Mouse (Mus musculus) cerebral cortex, adult 2 months (tissue): ENCODE measurements around the gene Dolk.

ENCODE experiments used
- WGBS: fragments of 180-500 bp; shearing (Covaris S2); methylation state at CpG from one replicate; pipeline ENCODE4 v1.1.7; 2018; 5-methylcytosine and 5-hydroxymethylcytosine counted together

Dolk gene

GRCm38 (mm10) chr2:30286192-30287026 lies at the start of gene Dolk, which contains the start of gene Nup188:
TSS of gene Dolk (minus strand) at chr2:30286334.
TSS of gene Nup188 (plus strand) at chr2:30286397.
- WGBS: under 1% methylated on average over 56 of the region's 68 CpGs

GRCm38 (mm10) chr2:30335324-30335723 lies 49.2 kb upstream of the Dolk start:
- WGBS: 97% methylated on average over 2 of the region's 2 CpGs

- WGBS: 69% methylated on average over 3 of the region's 3 CpGs
Observed at GRCm38 (mm10) chr2:30328791-30329190, 42.7 kb upstream of the Dolk start.

- WGBS: 87% methylated on average over 7 of the region's 7 CpGs
Observed at GRCm38 (mm10) chr2:30327276-30327675, 41.1 kb upstream of the Dolk start.

GRCm38 (mm10) chr2:30325296-30325695 lies 39.2 kb upstream of the Dolk start:
- WGBS: 92% methylated on average over 5 of the region's 5 CpGs

GRCm38 (mm10) chr2:30323111-30323510 lies 37.0 kb upstream of the Dolk start:
- 77% methylated on average over 7 of the region's 7 CpGs for WGBS

- 92% methylated on average over 4 of the region's 4 CpGs for WGBS
Observed at GRCm38 (mm10) chr2:30319260-30319659, 33.1 kb upstream of the Dolk start.

- 65% methylated on average over 5 of the region's 5 CpGs for WGBS
Observed at GRCm38 (mm10) chr2:30316955-30317354, 30.8 kb upstream of the Dolk start.

- WGBS: 90% methylated on average over 4 of the region's 4 CpGs
Observed at GRCm38 (mm10) chr2:30316136-30316535, 30.0 kb upstream of the Dolk start.

- WGBS: 57% methylated on average over 2 of the region's 2 CpGs
Observed at GRCm38 (mm10) chr2:30311481-30311880, 25.3 kb upstream of the Dolk start.

GRCm38 (mm10) chr2:30309351-30309750 lies 23.2 kb upstream of the Dolk start:
- 91% methylated on average over 3 of the region's 3 CpGs for WGBS

- 94% methylated on average over 7 of the region's 7 CpGs for WGBS
Observed at GRCm38 (mm10) chr2:30306087-30306486, 20.0 kb upstream of the Dolk start.

- WGBS: 88% methylated on average over 5 of the region's 5 CpGs
Observed at GRCm38 (mm10) chr2:30299966-30300365, 13.8 kb upstream of the Dolk start.

GRCm38 (mm10) chr2:30299525-30299924 lies 13.4 kb upstream of the Dolk start:
- WGBS: 78% methylated on average over 3 of the region's 3 CpGs

- WGBS: 0% methylated on average over 10 of the region's 10 CpGs
Observed at GRCm38 (mm10) chr2:30287027-30287373, 866 bp upstream of the Dolk start.

GRCm38 (mm10) chr2:30285416-30286181 lies 535 bp downstream of the Dolk start:
- 11% methylated on average over 38 of the region's 38 CpGs for WGBS

- 85% methylated on average over 5 of the region's 5 CpGs for WGBS
Observed at GRCm38 (mm10) chr2:30285004-30285403, 1.1 kb downstream of the Dolk start.

- 85% methylated on average over 2 of the region's 2 CpGs for WGBS
Observed at GRCm38 (mm10) chr2:30283193-30283592, 2.9 kb downstream of the Dolk start.

GRCm38 (mm10) chr2:30281651-30282050 lies 4.5 kb downstream of the Dolk start:
- 81% methylated on average over 3 of the region's 3 CpGs for WGBS

- WGBS: 94% methylated on average over 11 of the region's 11 CpGs
Observed at GRCm38 (mm10) chr2:30280743-30281142, 5.4 kb downstream of the Dolk start, which contains the start of gene Gm28038. TSS of gene Gm28038 (plus strand) at chr2:30281043.

- 18% methylated on average over 1 of the region's 1 CpGs for WGBS
Observed at GRCm38 (mm10) chr2:30270134-30270533, 16.0 kb downstream of the Dolk start.

GRCm38 (mm10) chr2:30269241-30269990 lies 16.7 kb downstream of the Dolk start:
- 81% methylated on average over 17 of the region's 17 CpGs for WGBS
